In genomic region chr4:120887381-120888112, GRCm38 (mm10) we compare ENCODE assay signal across 9 mouse cellular contexts. TPM values are rescaled to one million over a fixed set of nuclear protein-coding genes. Genes with fewer than 3 reads are reported as not detected.
A peak's percentile ranks its signal among the peaks of the same experiment; 100 is the strongest.
DNase-seq lines count a peak whose midpoint lies in the region; ATAC-seq lines count a peak whose summit lies in the region.
"Had no signal": no experiment of that assay in that cellular context is flagged by ENCODE, and none has a peak within 500 bp of the region (broad histone marks: within the 10 kb centered on the region; RNA-seq: fewer than 3 reads in every experiment).

No protein-coding gene starts in this region.

- no peaks in the 10 kb centered on the region for H3K9me3 ChIP-seq in hindbrain, embryonic 10.5 days
- H3K9me3 ChIP-seq in hindbrain, embryonic 16.5 days (ENCODE audit: control insufficient read depth, low read length), result no peaks in the 10 kb centered on the region
- H3K9me3 ChIP-seq in embryonic facial prominence, embryonic 10.5 days, result no peaks in the 10 kb centered on the region
- H3K9me3 ChIP-seq: stomach, embryonic 15.5 days had no signal

- DNase-seq in hindbrain, embryonic 10.5 days (ENCODE audit: low spot score), result peak; percentile 63
- peak; percentile 51 for DNase-seq in CD4-positive helper T cell, adult 2 months (ENCODE audit: low read depth, low spot score)
- peak; percentile 59 for DNase-seq in adrenal gland, adult 2 months
- peak; percentile 59 for DNase-seq in embryonic facial prominence, embryonic 10.5 days (ENCODE audit: low spot score)
- DNase-seq in kidney, postnatal 10 days, result peak; percentile 70
- DNase-seq in lung, postnatal 14 days, result peak; percentile 60
- DNase-seq in thymus, adult 18-20 months, result peak; percentile 12 to 13

- no peaks in the 10 kb centered on the region for H3K36me3 ChIP-seq in hindbrain, embryonic 10.5 days
- no peaks in the 10 kb centered on the region for H3K36me3 ChIP-seq in hindbrain, embryonic 16.5 days (ENCODE audit: control insufficient read depth, insufficient read depth, low read length)
- H3K36me3 ChIP-seq in embryonic facial prominence, embryonic 10.5 days (replicated peaks), result no peaks in the 10 kb centered on the region
- H3K36me3 ChIP-seq: stomach, embryonic 15.5 days had no signal

- 30% methylated on average over 8 of the region's 8 CpGs for WGBS in hindbrain, embryonic 10.5 days
- 28% methylated on average over 8 of the region's 8 CpGs for WGBS in hindbrain, embryonic 16.5 days
- WGBS in embryonic facial prominence, embryonic 10.5 days, result 25% methylated on average over 8 of the region's 8 CpGs

- no peak overlapping the region for H3K27ac ChIP-seq in hindbrain, embryonic 10.5 days
- no peak overlapping the region for H3K27ac ChIP-seq in hindbrain, embryonic 16.5 days (ENCODE audit: low read depth, low read length)
- H3K27ac ChIP-seq in embryonic facial prominence, embryonic 10.5 days (replicated peaks), result no peak overlapping the region
- H3K27ac ChIP-seq: stomach, embryonic 15.5 days had no signal

- peaks cover 46% of the 10 kb centered on the region for H3K4me1 ChIP-seq in hindbrain, embryonic 10.5 days (replicated peaks)
- peaks cover 3% of the 10 kb centered on the region for H3K4me1 ChIP-seq in hindbrain, embryonic 16.5 days (ENCODE audit: control insufficient read depth, insufficient read depth, low read depth, low read length)
- H3K4me1 ChIP-seq in embryonic facial prominence, embryonic 10.5 days, result peaks cover 68% of the 10 kb centered on the region
- H3K4me1 ChIP-seq: stomach, embryonic 15.5 days had no signal

- no peak overlapping the region for H3K4me3 ChIP-seq in hindbrain, embryonic 10.5 days
- no peak overlapping the region for H3K4me3 ChIP-seq in hindbrain, embryonic 16.5 days (ENCODE audit: low read length)
- H3K4me3 ChIP-seq in embryonic facial prominence, embryonic 10.5 days, result no peak overlapping the region
- H3K4me3 ChIP-seq: stomach, embryonic 15.5 days had no signal

- no peak overlapping the region for H3K9ac ChIP-seq in hindbrain, embryonic 16.5 days (ENCODE audit: low read depth, low read length)
- H3K9ac ChIP-seq: stomach, embryonic 15.5 days had no signal

- H3K4me2 ChIP-seq in hindbrain, embryonic 16.5 days (ENCODE audit: low read length), result no peak overlapping the region
- H3K4me2 ChIP-seq: stomach, embryonic 15.5 days had no signal

- no peaks in the 10 kb centered on the region for H3K27me3 ChIP-seq in hindbrain, embryonic 10.5 days (ENCODE audit: insufficient read depth, poor library complexity, severe bottlenecking)
- H3K27me3 ChIP-seq in hindbrain, embryonic 16.5 days (replicated peaks; ENCODE audit: control insufficient read depth, insufficient read depth, low read length), result no peaks in the 10 kb centered on the region
- H3K27me3 ChIP-seq in embryonic facial prominence, embryonic 10.5 days (replicated peaks; ENCODE audit: low read depth, poor library complexity, severe bottlenecking), result no peaks in the 10 kb centered on the region
- H3K27me3 ChIP-seq: stomach, embryonic 15.5 days had no signal

- ATAC-seq in hindbrain, embryonic 16.5 days, result no peak; the same call in 1 of the 2 replicates

RNA-seq across cellular contexts. Expression of gene Rims3, which starts 32.9 kb away (rescaled TPM):
- polyA plus RNA-seq in hindbrain, embryonic 10.5 days (2016; fragmentation: Nextera tagmentation; extraction: Ambion mirVana), result 3.9 and 5.2 TPM in 2 replicates
- polyA plus RNA-seq in hindbrain, embryonic 16.5 days (2015; fragmentation: Nextera tagmentation; extraction: Ambion mirVana), result 24.0 and 28.6 TPM in 2 replicates
- 10 to 100 TPM in 1 of 2 experiments, 1 to 10 TPM in 1; 5.8 to 11.0 TPM for total RNA-seq in adrenal gland, adult 2 months (2021)
- polyA plus RNA-seq in adrenal gland, adult 2 months (2012; rRNA removed), result 6.9 and 7.3 TPM in 2 replicates
- 1.8 and 2.4 TPM in 2 replicates for polyA plus RNA-seq in embryonic facial prominence, embryonic 10.5 days (2016; fragmentation: Nextera tagmentation; extraction: Ambion mirVana)

RNA-seq across cellular contexts. Expression of gene Exo5, which starts 37.3 kb away (rescaled TPM):
- polyA plus RNA-seq in hindbrain, embryonic 10.5 days (2016; fragmentation: Nextera tagmentation; extraction: Ambion mirVana), result 32.3 and 34.8 TPM in 2 replicates
- 28.0 and 29.8 TPM in 2 replicates for polyA plus RNA-seq in hindbrain, embryonic 16.5 days (2015; fragmentation: Nextera tagmentation; extraction: Ambion mirVana)
- total RNA-seq in adrenal gland, adult 2 months (2021), result 10 to 100 TPM in 1 of 2 experiments, 1 to 10 TPM in 1; 6.9 to 10.2 TPM
- 0.80 and 1.4 TPM in 2 replicates for polyA plus RNA-seq in adrenal gland, adult 2 months (2012; rRNA removed)
- polyA plus RNA-seq in embryonic facial prominence, embryonic 10.5 days (2016; fragmentation: Nextera tagmentation; extraction: Ambion mirVana), result 36.0 and 41.5 TPM in 2 replicates

RNA-seq across cellular contexts. Expression of gene Nfyc, which starts 56.2 kb away (rescaled TPM):
- polyA plus RNA-seq in hindbrain, embryonic 10.5 days (2016; fragmentation: Nextera tagmentation; extraction: Ambion mirVana), result 124 and 135 TPM in 2 replicates
- polyA plus RNA-seq in hindbrain, embryonic 16.5 days (2015; fragmentation: Nextera tagmentation; extraction: Ambion mirVana), result 75.8 and 86.0 TPM in 2 replicates
- total RNA-seq in adrenal gland, adult 2 months (2021), result 10 to 100 TPM; 43.0 to 59.0 TPM
- 169 and 171 TPM in 2 replicates for polyA plus RNA-seq in adrenal gland, adult 2 months (2012; rRNA removed)
- polyA plus RNA-seq in embryonic facial prominence, embryonic 10.5 days (2016; fragmentation: Nextera tagmentation; extraction: Ambion mirVana), result 126 and 128 TPM in 2 replicates

Comparison
In these comparisons a context has a peak if more than half of its experiments do, and no peak if none do; other contexts are left out.
1. DNase-seq: peak in every context shown above with its lines; median percentile 70 in kidney, postnatal 10 days; 63 in hindbrain, embryonic 10.5 days; 60 in lung, postnatal 14 days; 59 in adrenal gland, adult 2 months; 59 in embryonic facial prominence, embryonic 10.5 days; 51 in CD4-positive helper T cell, adult 2 months; 12 in thymus, adult 18-20 months.
2. RNA of gene Exo5, which starts 37.3 kb away (polyA plus RNA-seq): 36.0 to 41.5 TPM in embryonic facial prominence, embryonic 10.5 days, 32.3 to 34.8 TPM in hindbrain, embryonic 10.5 days and 28.0 to 29.8 TPM in hindbrain, embryonic 16.5 days; 0.80 to 1.4 TPM in adrenal gland, adult 2 months; every median in the first group is over 10 times any median in the second.